Mouse (Mus musculus) liver, adult 2 months (tissue): Measurements from ENCODE around the gene Chd9. TPM values are rescaled to one million over a fixed set of nuclear protein-coding genes. Genes with fewer than 3 reads are reported as not detected.

Experiments
- DNase-seq: peaks from one replicate; pipeline ENCODE4 v3.0.0-alpha.2; 2011; ENCODE audit warnings: low read depth, low spot score; ENCODE audit errors: extremely low read depth
- H3K27ac ChIP-seq: fragments of 200-500 bp; replicated peaks from 2 replicates; pipeline ENCODE4 v1.5.1; 2012; ENCODE audit warnings: low read depth, mild to moderate bottlenecking, control low read depth, inconsistent platforms, low read length; ENCODE audit not compliant: insufficient read depth
- H3K27me3 ChIP-seq: fragments of 200-500 bp; 2 replicates; pipeline ENCODE4 v1.6.1; 2012; ENCODE audit warnings: mild to moderate bottlenecking, moderate library complexity, low read length, inconsistent platforms; ENCODE audit not compliant: control insufficient read depth, insufficient read depth
- H3K36me3 ChIP-seq: fragments of 200-500 bp; 2 replicates; pipeline ENCODE4 v1.6.1; 2012; ENCODE audit warnings: low read length, inconsistent platforms; ENCODE audit not compliant: control insufficient read depth, insufficient read depth
- H3K4me1 ChIP-seq: fragments of 200-500 bp; 2 replicates; pipeline ENCODE4 v1.6.1; 2011; ENCODE audit warnings: low read length; ENCODE audit not compliant: control insufficient read depth, insufficient read depth
- H3K4me3 ChIP-seq: fragments of 200-500 bp; 2 replicates; pipeline ENCODE4 v1.5.1; 2011; ENCODE audit warnings: low read depth, mild to moderate bottlenecking, control low read depth, low read length, moderate library complexity; ENCODE audit not compliant: insufficient read depth
- H3K79me2 ChIP-seq: fragments of 200-500 bp; 2 replicates; pipeline ENCODE4 v1.6.1; 2012; ENCODE audit warnings: inconsistent platforms, mild to moderate bottlenecking, low read length, moderate library complexity; ENCODE audit not compliant: control insufficient read depth, insufficient read depth
- H3K9ac ChIP-seq: fragments of 200-500 bp; 2 replicates; pipeline ENCODE4 v1.6.1; 2012; ENCODE audit warnings: low read depth, mild to moderate bottlenecking, control low read depth, inconsistent platforms, low read length
- CTCF ChIP-seq: fragments of 200-500 bp; IDR thresholded peaks from 2 replicates; pipeline ENCODE4 v1.5.1; 2011; ENCODE audit warnings: low read depth, low read length, control low read depth
- POLR2A ChIP-seq: fragments of 200-500 bp; IDR thresholded peaks from 2 replicates; pipeline ENCODE4 v1.6.1; 2011; ENCODE audit warnings: low read length, control low read depth; ENCODE audit not compliant: insufficient read depth; ENCODE audit errors: extremely low read depth
- WGBS: fragments of 180-500 bp; shearing (Covaris S2); methylation state at CpG from one replicate; pipeline ENCODE4 v1.1.7; 2018; 5-methylcytosine and 5-hydroxymethylcytosine counted together
- polyA plus RNA-seq: library from polyadenylated mRNA; depleted of rRNA; stranded (reverse); fragments of >200 nt; gene quantifications from 2 replicates; pipeline ENCODE4 v1.2.3, GENCODE M21; 2012
- total RNA-seq: library from RNA; depleted of rRNA; stranded (reverse); fragments of >200 nt; gene quantifications from 2 replicates; pipeline ENCODE4 v1.2.3, GENCODE M21; 2014

The Chd9 gene
- total and polyA plus RNA-seq, 2 experiments: 63.2 to 88.2 TPM

- Histone ChIP-seq H3K9ac (no peak overlapping the region), H3K27ac (no peak overlapping the region), H3K36me3 (peaks cover 20% of the 10 kb centered on the region; the same call in 1 of the 2 replicates), H3K4me3 (no peak overlapping the region), H3K79me2 (no peaks in the 10 kb centered on the region), H3K4me1 (no peaks in the 10 kb centered on the region), H3K27me3 (no peaks in the 10 kb centered on the region)
- WGBS: 66% methylated on average over 3 of the region's 3 CpGs
- TF ChIP-seq CTCF: no peak
- no peak for TF ChIP-seq POLR2A
- DNase-seq: no peak
These were observed 228.7 kb downstream of the Chd9 start for GRCm38 (mm10) chr8:91056848-91057247.

GRCm38 (mm10) chr8:91059086-91059578 is 231.0 kb downstream of the Chd9 start:
- TF ChIP-seq POLR2A: no peak
- TF ChIP-seq CTCF: no peak
- no peaks in the 10 kb centered on the region for H3K27me3 ChIP-seq
- no peak overlapping the region for H3K4me3 ChIP-seq
- H3K27ac ChIP-seq: no peak overlapping the region
- H3K4me1 ChIP-seq: no peaks in the 10 kb centered on the region
- H3K9ac ChIP-seq: no peak overlapping the region
- DNase-seq: peak; percentile 43
- peaks cover 9% of the 10 kb centered on the region; the same call in 1 of the 2 replicates for H3K36me3 ChIP-seq
- H3K79me2 ChIP-seq: no peaks in the 10 kb centered on the region

- TF ChIP-seq POLR2A (no peak), CTCF (no peak)
- 80% methylated on average over 7 of the region's 7 CpGs for WGBS
- Histone ChIP-seq H3K4me3 (no peak overlapping the region), H3K79me2 (no peaks in the 10 kb centered on the region), H3K4me1 (no peaks in the 10 kb centered on the region), H3K27ac (no peak overlapping the region), H3K27me3 (no peaks in the 10 kb centered on the region), H3K36me3 (peaks cover 6% of the 10 kb centered on the region; the same call in 1 of the 2 replicates), H3K9ac (no peak overlapping the region)
- DNase-seq: no peak
These were observed 231.8 kb downstream of the Chd9 start for GRCm38 (mm10) chr8:91059884-91060510.

- H3K27ac ChIP-seq: no peak overlapping the region
- H3K9ac ChIP-seq: no peak overlapping the region
- H3K4me1 ChIP-seq: no peaks in the 10 kb centered on the region
- H3K79me2 ChIP-seq: no peaks in the 10 kb centered on the region
- peaks cover 4% of the 10 kb centered on the region; the same call in 1 of the 2 replicates for H3K36me3 ChIP-seq
- WGBS: 73% methylated on average over 19 of the region's 19 CpGs
- no peak overlapping the region for H3K4me3 ChIP-seq
- DNase-seq: no peak
- no peak for TF ChIP-seq POLR2A
- TF ChIP-seq CTCF: no peak
- no peaks in the 10 kb centered on the region for H3K27me3 ChIP-seq
These were observed 232.7 kb downstream of the Chd9 start for GRCm38 (mm10) chr8:91060555-91061471.

- TF ChIP-seq POLR2A (no peak), CTCF (no peak)
- Histone ChIP-seq H3K27me3 (no peaks in the 10 kb centered on the region), H3K79me2 (no peaks in the 10 kb centered on the region), H3K4me1 (no peaks in the 10 kb centered on the region), H3K36me3 (no peaks in the 10 kb centered on the region), H3K27ac (no peak overlapping the region), H3K4me3 (no peak overlapping the region), H3K9ac (no peak overlapping the region)
- DNase-seq: no peak
- WGBS: 73% methylated on average over 4 of the region's 4 CpGs
These were observed 237.0 kb downstream of the Chd9 start for GRCm38 (mm10) chr8:91065179-91065578.

- peaks cover 2% of the 10 kb centered on the region; the same call in 1 of the 2 replicates for H3K36me3 ChIP-seq
- no peaks in the 10 kb centered on the region for H3K27me3 ChIP-seq
- H3K27ac ChIP-seq: peak overlapping the region; percentile 46; the same call in 1 of the 2 replicates
- H3K4me3 ChIP-seq: peak overlapping the region; percentile 93; the same call in 1 of the 2 replicates
- peaks cover 7% of the 10 kb centered on the region for H3K4me1 ChIP-seq
- DNase-seq: no peak
- peak overlapping the region; percentile 42; the same call in 1 of the 2 replicates for H3K9ac ChIP-seq
- TF ChIP-seq POLR2A (no peak), CTCF (no peak)
- peaks cover 10% of the 10 kb centered on the region for H3K79me2 ChIP-seq
- 3% methylated on average over 10 of the region's 10 CpGs for WGBS
These were observed 241.3 kb downstream of the Chd9 start for GRCm38 (mm10) chr8:91069407-91069806.
